In genomic region chr8:87700321-87700720, GRCm38 (mm10) we compare ENCODE assay signal across 10 mouse cellular contexts.
DNase-seq lines count a peak whose midpoint lies in the region; ATAC-seq and TF ChIP-seq lines count a peak whose summit lies in the region.
"Had no signal": no experiment of that assay in that cellular context is flagged by ENCODE, and none has a peak within 500 bp of the region (broad histone marks: within the 10 kb centered on the region; RNA-seq: fewer than 3 reads in every experiment).

No protein-coding gene starts in this region.

- no peaks in the 10 kb centered on the region for H3K27me3 ChIP-seq in heart, postnatal 0 days (ENCODE audit: control insufficient read depth, insufficient read depth, low read length)
- H3K27me3 ChIP-seq: liver, embryonic 15.5 days had no signal

- no peak for TF ChIP-seq CTCF in heart, postnatal 0 days (IDR thresholded peaks at IDR 0.05; ENCODE audit: low read depth)

- WGBS in heart, postnatal 0 days: 26% methylated on average over 12 of the region's 12 CpGs

- H3K9ac ChIP-seq in heart, postnatal 0 days (replicated peaks; ENCODE audit: low read depth, low read length): no peak overlapping the region
- H3K9ac ChIP-seq: liver, embryonic 15.5 days had no signal

- no peak overlapping the region for H3K27ac ChIP-seq in heart, postnatal 0 days (ENCODE audit: low read depth)
- H3K27ac ChIP-seq: liver, embryonic 15.5 days had no signal

- no peaks in the 10 kb centered on the region; the same call in 1 of the 2 replicates for H3K4me1 ChIP-seq in heart, postnatal 0 days (ENCODE audit: control insufficient read depth, insufficient read depth)
- H3K4me1 ChIP-seq: liver, embryonic 15.5 days had no signal

- ATAC-seq in heart, postnatal 0 days (ENCODE audit: insufficient read depth, low read depth): no peak
- ATAC-seq in hematopoietic stem cell, adult 5-6 weeks (replicated peaks in 1 of 2; ENCODE audit: insufficient read depth in 1 of 2, low FRiP score in 2 of 2, low TSS enrichment in 1 of 2, low read depth in 1 of 2, poor library complexity in 2 of 2, severe bottlenecking in 2 of 2): peak; percentile 38 to 42; a peak in 1 of 4 replicates

- DNase-seq in heart, postnatal 0 days (ENCODE audit: low spot score): peak; percentile 47
- no peak for DNase-seq in heart, adult 11 months
- DNase-seq in ovary, postnatal 14 days (ENCODE audit: low spot score): peak; percentile 32
- DNase-seq in ovary, postnatal 10 days (ENCODE audit: low spot score): no peak
- DNase-seq in thymus, postnatal 14 days: peak; percentile 44
- DNase-seq in adipocyte (ENCODE audit: low spot score): no peak
- DNase-seq in cerebellum, adult 8-10 months: no peak
- DNase-seq: cerebellum, postnatal 36 days had no signal

- no peak overlapping the region for H3K4me2 ChIP-seq in heart, postnatal 0 days (ENCODE audit: low read depth, low read length)
- H3K4me2 ChIP-seq: liver, embryonic 15.5 days had no signal

- no peaks in the 10 kb centered on the region for H3K9me3 ChIP-seq in heart, postnatal 0 days (replicated peaks; ENCODE audit: control insufficient read depth, low read length)
- H3K9me3 ChIP-seq: liver, embryonic 15.5 days had no signal

- no peak overlapping the region for H3K4me3 ChIP-seq in heart, postnatal 0 days (ENCODE audit: low read depth, low read length)
- H3K4me3 ChIP-seq: liver, embryonic 15.5 days had no signal

- no peaks in the 10 kb centered on the region for H3K36me3 ChIP-seq in heart, postnatal 0 days (replicated peaks; ENCODE audit: control insufficient read depth, insufficient read depth, low read length)
- H3K36me3 ChIP-seq: liver, embryonic 15.5 days had no signal

- no peak for TF ChIP-seq EP300 in heart, postnatal 0 days (IDR thresholded peaks at IDR 0.05; ENCODE audit: low read depth)

Comparison
In these comparisons a context has a peak if more than half of its experiments do, and no peak if none do; other contexts are left out.
1. DNase-seq: peak in heart, postnatal 0 days (single experiment), ovary, postnatal 14 days (single experiment) and thymus, postnatal 14 days (single experiment); none in heart, adult 11 months (single experiment), ovary, postnatal 10 days (single experiment), adipocyte (single experiment) and cerebellum, adult 8-10 months (single experiment).